Mouse (Mus musculus) liver, embryonic 16.5 days (tissue): ENCODE data around the gene Ada. TPM values are rescaled to one million over a fixed set of nuclear protein-coding genes. Genes with fewer than 3 reads are reported as not detected.
A peak's percentile ranks its signal among the peaks of the same experiment; 100 is the strongest.

Experiments
- ATAC-seq: fragments of 200-750 bp; cut with Nextera tagmentation; 2 replicates; pipeline ENCODE4 v1.8.0; 2017; ENCODE audit warnings: low read depth, mild to moderate bottlenecking, moderate number of reproducible peaks, moderate library complexity
- H3K27ac ChIP-seq: fragments of 300-500 bp; sonication (generic); 2 replicates; pipeline ENCODE4 v1.5.1; 2014; ENCODE audit warnings: mild to moderate bottlenecking, low read length
- H3K27me3 ChIP-seq: fragments of 300-500 bp; sonication (generic); 2 replicates; pipeline ENCODE4 v1.6.1; 2014; ENCODE audit warnings: low read depth, low read length, mixed read lengths; ENCODE audit not compliant: control insufficient read depth, insufficient read depth
- H3K36me3 ChIP-seq: fragments of 300-500 bp; sonication (generic); 2 replicates; pipeline ENCODE4 v1.6.1; 2014; ENCODE audit warnings: mild to moderate bottlenecking; ENCODE audit not compliant: control insufficient read depth, insufficient read depth
- H3K4me1 ChIP-seq: fragments of 300-500 bp; sonication (generic); 2 replicates; pipeline ENCODE4 v1.6.1; 2014; ENCODE audit warnings: low read depth, low read length, mixed read lengths; ENCODE audit not compliant: control insufficient read depth
- H3K4me2 ChIP-seq: fragments of 300-500 bp; sonication (generic); 2 replicates; pipeline ENCODE4 v1.6.1; 2014; ENCODE audit warnings: low read depth, low read length, mixed read lengths
- H3K4me3 ChIP-seq: fragments of 300-500 bp; sonication (generic); 2 replicates; pipeline ENCODE4 v1.5.1; 2014; ENCODE audit warnings: low read depth, mild to moderate bottlenecking, low read length
- H3K9ac ChIP-seq: fragments of 300-500 bp; sonication (generic); 2 replicates; pipeline ENCODE4 v1.6.1; 2014; ENCODE audit warnings: low read depth, low read length
- H3K9me3 ChIP-seq: fragments of 300-500 bp; sonication (generic); replicated peaks from 2 replicates; pipeline ENCODE4 v1.6.1; 2016; ENCODE audit warnings: low read length; ENCODE audit not compliant: control insufficient read depth
- WGBS: fragments of 180-500 bp; shearing (Covaris S2); extraction: QIAGEN DNeasy Blood & Tissue Kit; methylation state at CpG from one replicate; pipeline ENCODE4 v1.1.7; 2014; ENCODE audit not compliant: insufficient replicate concordance; 5-methylcytosine and 5-hydroxymethylcytosine counted together
- polyA plus RNA-seq: library from polyadenylated mRNA; unstranded; fragments of >200 nt; fragmentation: Nextera tagmentation; extraction: Ambion mirVana; gene quantifications from 2 replicates; pipeline ENCODE4 v1.2.1, GENCODE M21; 2015

Gene Ada
- 3.4 and 3.5 TPM in 2 replicates for polyA plus RNA-seq

- H3K4me2 ChIP-seq: peak within 1 kb of the TSS; percentile 90
- H3K27me3 ChIP-seq: peaks cover 16% of the 10 kb centered on the region
- H3K36me3 ChIP-seq: no peaks in the 10 kb centered on the region
- no peak within 1 kb of the TSS for H3K27ac ChIP-seq
- peaks cover 9% of the 10 kb centered on the region for H3K4me1 ChIP-seq
- ATAC-seq: peak; percentile 63
- no peaks in the 10 kb centered on the region for H3K9me3 ChIP-seq
- H3K4me3 ChIP-seq: peak within 1 kb of the TSS; percentile 64
- H3K9ac ChIP-seq: peak within 1 kb of the TSS; percentile 63
- 1% methylated on average over 48 of the region's 57 CpGs for WGBS
Observed at GRCm38 (mm10) chr2:163749647-163750611, at the start of gene Ada. Gene Ada (minus strand): TSS chr2:163750239.

GRCm38 (mm10) chr2:163798411-163798810 lies 48.4 kb upstream of the Ada start:
- no peak overlapping the region for H3K9ac ChIP-seq
- no peaks in the 10 kb centered on the region for H3K9me3 ChIP-seq
- H3K27ac ChIP-seq: no peak overlapping the region
- H3K4me1 ChIP-seq: no peaks in the 10 kb centered on the region
- no peak overlapping the region for H3K4me3 ChIP-seq
- no peaks in the 10 kb centered on the region for H3K36me3 ChIP-seq
- H3K27me3 ChIP-seq: no peaks in the 10 kb centered on the region
- ATAC-seq: no peak
- H3K4me2 ChIP-seq: no peak overlapping the region
- WGBS: 59% methylated on average over 7 of the region's 7 CpGs

GRCm38 (mm10) chr2:163788484-163788883 lies 38.4 kb upstream of the Ada start:
- 57% methylated on average over 4 of the region's 4 CpGs for WGBS
- no peak overlapping the region for H3K4me3 ChIP-seq
- no peak overlapping the region for H3K9ac ChIP-seq
- H3K4me2 ChIP-seq: no peak overlapping the region
- no peak overlapping the region for H3K27ac ChIP-seq
- H3K27me3 ChIP-seq: no peaks in the 10 kb centered on the region
- no peaks in the 10 kb centered on the region for H3K36me3 ChIP-seq
- no peak for ATAC-seq
- H3K9me3 ChIP-seq: no peaks in the 10 kb centered on the region
- H3K4me1 ChIP-seq: no peaks in the 10 kb centered on the region

- no peak overlapping the region for H3K4me3 ChIP-seq
- no peak overlapping the region for H3K27ac ChIP-seq
- 32% methylated on average over 3 of the region's 3 CpGs for WGBS
- H3K9me3 ChIP-seq: no peaks in the 10 kb centered on the region
- no peaks in the 10 kb centered on the region for H3K27me3 ChIP-seq
- H3K9ac ChIP-seq: no peak overlapping the region
- no peak for ATAC-seq
- no peaks in the 10 kb centered on the region for H3K4me1 ChIP-seq
- no peaks in the 10 kb centered on the region for H3K36me3 ChIP-seq
- no peak overlapping the region for H3K4me2 ChIP-seq
Observed at GRCm38 (mm10) chr2:163787709-163788108, 37.7 kb upstream of the Ada start.

GRCm38 (mm10) chr2:163787086-163787485 lies 37.0 kb upstream of the Ada start:
- Histone ChIP-seq H3K27me3 (no peaks in the 10 kb centered on the region), H3K9me3 (no peaks in the 10 kb centered on the region), H3K36me3 (no peaks in the 10 kb centered on the region), H3K4me1 (no peaks in the 10 kb centered on the region), H3K9ac (no peak overlapping the region), H3K27ac (no peak overlapping the region), H3K4me2 (no peak overlapping the region), H3K4me3 (no peak overlapping the region)
- ATAC-seq: no peak
- 74% methylated on average over 6 of the region's 6 CpGs for WGBS

GRCm38 (mm10) chr2:163783901-163784300 lies 33.9 kb upstream of the Ada start:
- WGBS: 48% methylated on average over 4 of the region's 4 CpGs
- Histone ChIP-seq H3K4me3 (no peak overlapping the region), H3K27ac (no peak overlapping the region), H3K4me2 (no peak overlapping the region), H3K4me1 (no peaks in the 10 kb centered on the region), H3K27me3 (no peaks in the 10 kb centered on the region), H3K36me3 (no peaks in the 10 kb centered on the region), H3K9me3 (no peaks in the 10 kb centered on the region), H3K9ac (no peak overlapping the region)
- no peak for ATAC-seq

- H3K4me3 ChIP-seq: no peak overlapping the region
- H3K27me3 ChIP-seq: no peaks in the 10 kb centered on the region
- H3K27ac ChIP-seq: no peak overlapping the region
- ATAC-seq: no peak
- WGBS: 52% methylated on average over 6 of the region's 6 CpGs
- no peaks in the 10 kb centered on the region for H3K9me3 ChIP-seq
- H3K9ac ChIP-seq: no peak overlapping the region
- H3K4me2 ChIP-seq: no peak overlapping the region
- H3K36me3 ChIP-seq: no peaks in the 10 kb centered on the region
- no peaks in the 10 kb centered on the region for H3K4me1 ChIP-seq
Observed at GRCm38 (mm10) chr2:163783368-163783767, 33.3 kb upstream of the Ada start.

- H3K4me1 ChIP-seq: no peaks in the 10 kb centered on the region
- no peak for ATAC-seq
- no peak overlapping the region for H3K27ac ChIP-seq
- no peak overlapping the region for H3K4me2 ChIP-seq
- WGBS: 63% methylated on average over 4 of the region's 4 CpGs
- H3K9me3 ChIP-seq: no peaks in the 10 kb centered on the region
- no peak overlapping the region for H3K4me3 ChIP-seq
- H3K27me3 ChIP-seq: no peaks in the 10 kb centered on the region
- no peaks in the 10 kb centered on the region for H3K36me3 ChIP-seq
- H3K9ac ChIP-seq: no peak overlapping the region
Observed at GRCm38 (mm10) chr2:163778896-163779295, 28.9 kb upstream of the Ada start.

GRCm38 (mm10) chr2:163777061-163777460 lies 27.0 kb upstream of the Ada start:
- no peaks in the 10 kb centered on the region for H3K4me1 ChIP-seq
- H3K36me3 ChIP-seq: no peaks in the 10 kb centered on the region
- no peak for ATAC-seq
- 14% methylated on average over 2 of the region's 2 CpGs for WGBS
- H3K27ac ChIP-seq: no peak overlapping the region
- no peak overlapping the region for H3K9ac ChIP-seq
- no peaks in the 10 kb centered on the region for H3K27me3 ChIP-seq
- H3K9me3 ChIP-seq: no peaks in the 10 kb centered on the region
- H3K4me3 ChIP-seq: no peak overlapping the region
- no peak overlapping the region for H3K4me2 ChIP-seq
